In the genomic region with DNA sequence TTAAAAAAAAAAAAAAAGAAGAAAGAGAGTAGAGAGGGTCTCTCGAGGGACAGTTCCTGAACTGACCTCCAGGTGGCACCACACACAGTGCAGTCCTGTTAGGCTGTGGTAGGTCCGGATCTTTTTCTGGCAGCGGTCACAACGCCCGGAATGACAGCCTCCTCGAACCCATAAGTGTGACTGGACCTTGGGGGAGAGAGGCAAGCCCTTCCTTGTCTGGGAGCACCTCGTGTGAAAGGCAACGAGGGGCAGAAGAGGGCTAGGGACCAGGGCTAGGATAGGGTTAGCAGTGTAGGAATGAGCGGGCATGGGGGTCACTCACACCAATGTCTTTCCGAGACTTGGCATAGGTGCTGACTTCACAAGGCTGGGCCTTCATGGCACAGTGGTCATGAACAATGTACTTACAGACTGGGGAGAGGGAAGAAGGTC, we compare ENCODE assay signal across 8 mouse cellular contexts. TPM values are rescaled to one million over a fixed set of nuclear protein-coding genes. Genes with fewer than 3 reads are reported as not detected.
A peak's percentile ranks its signal among the peaks of the same experiment; 100 is the strongest.
DNase-seq lines count a peak whose midpoint lies in the region; ATAC-seq and TF ChIP-seq lines count a peak whose summit lies in the region.

No protein-coding gene starts in this region.

- H3K27me3 ChIP-seq in heart, embryonic 12.5 days (replicated peaks) = no peaks in the 10 kb centered on the region
- no peaks in the 10 kb centered on the region for H3K27me3 ChIP-seq in kidney, embryonic 16.5 days (ENCODE audit: insufficient read depth, low read length)
- H3K27me3 ChIP-seq in liver, postnatal 0 days (ENCODE audit: insufficient read depth, low read length) = no peaks in the 10 kb centered on the region
- no peaks in the 10 kb centered on the region for H3K27me3 ChIP-seq in neural tube, embryonic 13.5 days
- H3K27me3 ChIP-seq in testis, adult 2 months (ENCODE audit: control insufficient read depth, insufficient read depth, low read length) = no peaks in the 10 kb centered on the region

- TF ChIP-seq POLR2A in brain, embryonic 14.5 days (IDR thresholded peaks at IDR 0.05; ENCODE audit: borderline replicate concordance, extremely low read depth, insufficient read depth, insufficient read length, poor library complexity, severe bottlenecking) = no peak
- TF ChIP-seq POLR2A in testis, adult 2 months (IDR thresholded peaks at IDR 0.05; ENCODE audit: control insufficient read depth, low read depth, low read length) = no peak

- H3K9me3 ChIP-seq in heart, embryonic 12.5 days (replicated peaks) = peaks cover 4% of the 10 kb centered on the region; the same call in 1 of the 2 replicates
- no peaks in the 10 kb centered on the region; the same call in 1 of the 2 replicates for H3K9me3 ChIP-seq in kidney, embryonic 16.5 days (ENCODE audit: low read length)
- H3K9me3 ChIP-seq in liver, postnatal 0 days (ENCODE audit: low read length) = 0 out of 2 replicates have a peak, but pooled peaks cover 2% of the 10 kb centered on the region
- no peaks in the 10 kb centered on the region for H3K9me3 ChIP-seq in neural tube, embryonic 13.5 days

- H3K4me2 ChIP-seq in heart, embryonic 12.5 days = peak overlapping the region; percentile 38
- 0 out of 2 replicates have a peak overlapping the region, but pooled peaks have one; percentile 5 for H3K4me2 ChIP-seq in kidney, embryonic 16.5 days (replicated peaks; ENCODE audit: low read depth, low read length)
- no peak overlapping the region for H3K4me2 ChIP-seq in liver, postnatal 0 days (ENCODE audit: low read depth, low read length)
- 0 out of 2 replicates have a peak overlapping the region, but pooled peaks have one; percentile 18 for H3K4me2 ChIP-seq in neural tube, embryonic 13.5 days

- WGBS in heart, embryonic 12.5 days = 19% methylated on average over 10 of the region's 10 CpGs
- WGBS in kidney, embryonic 16.5 days = 16% methylated on average over 10 of the region's 10 CpGs
- 24% methylated on average over 10 of the region's 10 CpGs for WGBS in liver, postnatal 0 days (ENCODE audit: insufficient replicate concordance)
- WGBS in neural tube, embryonic 13.5 days = 30% methylated on average over 10 of the region's 10 CpGs

- no peaks in the 10 kb centered on the region for H3K4me1 ChIP-seq in heart, embryonic 12.5 days (replicated peaks)
- no peaks in the 10 kb centered on the region for H3K4me1 ChIP-seq in kidney, embryonic 16.5 days (ENCODE audit: insufficient read depth, low read length)
- no peaks in the 10 kb centered on the region for H3K4me1 ChIP-seq in liver, postnatal 0 days (ENCODE audit: insufficient read depth)
- no peaks in the 10 kb centered on the region for H3K4me1 ChIP-seq in neural tube, embryonic 13.5 days (replicated peaks)
- H3K4me1 ChIP-seq in testis, adult 2 months (ENCODE audit: control insufficient read depth, insufficient read depth, low read length) = no peaks in the 10 kb centered on the region

- H3K36me3 ChIP-seq in heart, embryonic 12.5 days = peaks cover 7% of the 10 kb centered on the region; the same call in 1 of the 2 replicates
- peaks cover 8% of the 10 kb centered on the region; the same call in 1 of the 2 replicates for H3K36me3 ChIP-seq in kidney, embryonic 16.5 days (ENCODE audit: insufficient read depth, low read length)
- peaks cover 10% of the 10 kb centered on the region; the same call in 1 of the 2 replicates for H3K36me3 ChIP-seq in liver, postnatal 0 days (replicated peaks; ENCODE audit: insufficient read depth, low read length)
- H3K36me3 ChIP-seq in neural tube, embryonic 13.5 days = 0 out of 2 replicates have a peak, but pooled peaks cover 8% of the 10 kb centered on the region
- peaks cover 4% of the 10 kb centered on the region; the same call in 1 of the 2 replicates for H3K36me3 ChIP-seq in testis, adult 2 months (ENCODE audit: control insufficient read depth, insufficient read depth, low read length)

- peak; percentile 71 for DNase-seq in brain, embryonic 14.5 days (ENCODE audit: low read depth)
- peak; percentile 77 for DNase-seq in liver, postnatal 0 days

- no peak for TF ChIP-seq EP300 in liver, postnatal 0 days (IDR thresholded peaks at IDR 0.05; ENCODE audit: low read depth)

- no peak overlapping the region for H3K9ac ChIP-seq in heart, embryonic 12.5 days
- peak overlapping the region; percentile 43 for H3K9ac ChIP-seq in kidney, embryonic 16.5 days (replicated peaks; ENCODE audit: low read length)
- no peak overlapping the region for H3K9ac ChIP-seq in liver, postnatal 0 days (replicated peaks)
- H3K9ac ChIP-seq in neural tube, embryonic 13.5 days = no peak overlapping the region

- peak; percentile 51 for ATAC-seq in CD4-positive, CD25-positive, alpha-beta regulatory T cell, adult 4 months
- ATAC-seq in erythroid progenitor cell, adult 5-6 weeks (replicated peaks; ENCODE audit: low FRiP score, poor library complexity, severe bottlenecking) = peak; percentile 74
- no peak for ATAC-seq in heart, embryonic 12.5 days (ENCODE audit: insufficient number of reproducible peaks, low FRiP score)
- peak; percentile 74 for ATAC-seq in kidney, embryonic 16.5 days (ENCODE audit: low FRiP score, low TSS enrichment)
- ATAC-seq in liver, postnatal 0 days = peak; percentile 60; the same call in 1 of the 2 replicates
- 0 out of 2 replicates have a peak, but pooled peaks have one; percentile 27 for ATAC-seq in neural tube, embryonic 13.5 days (ENCODE audit: low read depth)

- TF ChIP-seq CTCF in brain, embryonic 14.5 days (IDR thresholded peaks at IDR 0.05; ENCODE audit: borderline replicate concordance, extremely low read depth, insufficient read depth, insufficient read length) = peak; percentile 83
- peak; percentile 85 for TF ChIP-seq CTCF in liver, postnatal 0 days (IDR thresholded peaks at IDR 0.05; ENCODE audit: low read depth)
- peak; percentile 69; the same call in 1 of the 2 replicates for TF ChIP-seq CTCF in testis, adult 2 months (IDR thresholded peaks at IDR 0.05; ENCODE audit: control insufficient read depth, insufficient read depth, insufficient replicate concordance, low read depth, low read length)

- H3K4me3 ChIP-seq in heart, embryonic 12.5 days = no peak overlapping the region
- H3K4me3 ChIP-seq in kidney, embryonic 16.5 days (ENCODE audit: low read length) = no peak overlapping the region
- no peak overlapping the region for H3K4me3 ChIP-seq in liver, postnatal 0 days (ENCODE audit: low read depth, low read length)
- H3K4me3 ChIP-seq in neural tube, embryonic 13.5 days = no peak overlapping the region
- H3K4me3 ChIP-seq in testis, adult 2 months (ENCODE audit: control insufficient read depth, low read depth, low read length) = no peak overlapping the region

- H3K27ac ChIP-seq in heart, embryonic 12.5 days (ENCODE audit: poor library complexity, severe bottlenecking) = no peak overlapping the region
- no peak overlapping the region for H3K27ac ChIP-seq in kidney, embryonic 16.5 days (ENCODE audit: low read length)
- H3K27ac ChIP-seq in liver, postnatal 0 days (ENCODE audit: low read depth) = no peak overlapping the region
- no peak overlapping the region for H3K27ac ChIP-seq in neural tube, embryonic 13.5 days (replicated peaks)
- H3K27ac ChIP-seq in testis, adult 2 months (ENCODE audit: control insufficient read depth, insufficient read depth, low read depth, low read length) = no peak overlapping the region

RNA-seq across cellular contexts. Expression of a gene that starts 13.6 kb away (rescaled TPM):
- polyA plus RNA-seq in CD4-positive, CD25-positive, alpha-beta regulatory T cell, adult 4 months (2017; shearing (Covaris generic)) = 100 to 1,000 TPM; 322 to 370 TPM
- polyA plus RNA-seq in brain, embryonic 14.5 days (2012; rRNA removed) = 8.6 and 8.8 TPM in 2 replicates
- 9.6 and 16.2 TPM in 2 replicates for total RNA-seq in erythroid progenitor cell, adult 5-6 weeks (2015; ENCODE audit: low replicate concordance)
- total RNA-seq in erythroid progenitor cell, adult 5-6 weeks (2017; ENCODE audit: low replicate concordance) = 2.5 and 9.6 TPM in 2 replicates
- polyA plus RNA-seq in heart, embryonic 12.5 days (2016; fragmentation: Nextera tagmentation; extraction: Ambion mirVana) = 4.4 TPM in 2 replicates
- 6.8 and 7.8 TPM in 2 replicates for polyA plus RNA-seq in kidney, embryonic 16.5 days (2015; fragmentation: Nextera tagmentation; extraction: Ambion mirVana)
- 2.5 and 2.9 TPM in 2 replicates for polyA plus RNA-seq in liver, postnatal 0 days (2015; fragmentation: Nextera tagmentation; extraction: Ambion mirVana)
- polyA plus RNA-seq in neural tube, embryonic 13.5 days (2015; fragmentation: Nextera tagmentation; extraction: Ambion mirVana) = 7.8 and 8.2 TPM in 2 replicates
- polyA plus RNA-seq in testis, adult 2 months (2012; rRNA removed) = 124 TPM in 2 replicates

RNA-seq across cellular contexts. Expression of a gene that starts 16.7 kb away (rescaled TPM):
- 10 to 100 TPM; 58.0 to 86.6 TPM for polyA plus RNA-seq in CD4-positive, CD25-positive, alpha-beta regulatory T cell, adult 4 months (2017; shearing (Covaris generic))
- 58.2 and 65.4 TPM in 2 replicates for polyA plus RNA-seq in brain, embryonic 14.5 days (2012; rRNA removed)
- total RNA-seq in erythroid progenitor cell, adult 5-6 weeks (2015; ENCODE audit: low replicate concordance) = 13.8 and 19.5 TPM in 2 replicates
- 15.5 and 19.7 TPM in 2 replicates for total RNA-seq in erythroid progenitor cell, adult 5-6 weeks (2017; ENCODE audit: low replicate concordance)
- polyA plus RNA-seq in heart, embryonic 12.5 days (2016; fragmentation: Nextera tagmentation; extraction: Ambion mirVana) = 23.1 and 24.0 TPM in 2 replicates
- polyA plus RNA-seq in kidney, embryonic 16.5 days (2015; fragmentation: Nextera tagmentation; extraction: Ambion mirVana) = 40.0 and 40.3 TPM in 2 replicates
- polyA plus RNA-seq in liver, postnatal 0 days (2015; fragmentation: Nextera tagmentation; extraction: Ambion mirVana) = 14.9 and 17.8 TPM in 2 replicates
- 44.1 and 46.6 TPM in 2 replicates for polyA plus RNA-seq in neural tube, embryonic 13.5 days (2015; fragmentation: Nextera tagmentation; extraction: Ambion mirVana)
- 19.5 TPM in 2 replicates for polyA plus RNA-seq in testis, adult 2 months (2012; rRNA removed)

RNA-seq across cellular contexts. Expression of a gene that starts 26.2 kb away (rescaled TPM):
- 10 to 100 TPM; 19.7 to 23.2 TPM for polyA plus RNA-seq in CD4-positive, CD25-positive, alpha-beta regulatory T cell, adult 4 months (2017; shearing (Covaris generic))
- 22.5 and 42.4 TPM in 2 replicates for polyA plus RNA-seq in brain, embryonic 14.5 days (2012; rRNA removed)
- 111 and 124 TPM in 2 replicates for total RNA-seq in erythroid progenitor cell, adult 5-6 weeks (2015; ENCODE audit: low replicate concordance)
- 62.0 and 73.5 TPM in 2 replicates for total RNA-seq in erythroid progenitor cell, adult 5-6 weeks (2017; ENCODE audit: low replicate concordance)
- 106 and 109 TPM in 2 replicates for polyA plus RNA-seq in heart, embryonic 12.5 days (2016; fragmentation: Nextera tagmentation; extraction: Ambion mirVana)
- 100 and 105 TPM in 2 replicates for polyA plus RNA-seq in kidney, embryonic 16.5 days (2015; fragmentation: Nextera tagmentation; extraction: Ambion mirVana)
- polyA plus RNA-seq in liver, postnatal 0 days (2015; fragmentation: Nextera tagmentation; extraction: Ambion mirVana) = 29.8 and 34.7 TPM in 2 replicates
- polyA plus RNA-seq in neural tube, embryonic 13.5 days (2015; fragmentation: Nextera tagmentation; extraction: Ambion mirVana) = 23.3 and 29.1 TPM in 2 replicates
- polyA plus RNA-seq in testis, adult 2 months (2012; rRNA removed) = 53.1 and 61.0 TPM in 2 replicates

RNA-seq across cellular contexts. Expression of a gene that starts 27.0 kb away (rescaled TPM):
- polyA plus RNA-seq in CD4-positive, CD25-positive, alpha-beta regulatory T cell, adult 4 months (2017; shearing (Covaris generic)) = 1 to 10 TPM; 4.8 TPM
- 1.1 and 1.5 TPM in 2 replicates for polyA plus RNA-seq in brain, embryonic 14.5 days (2012; rRNA removed)
- not detected in 2 replicates for total RNA-seq in erythroid progenitor cell, adult 5-6 weeks (2015; ENCODE audit: low replicate concordance)
- total RNA-seq in erythroid progenitor cell, adult 5-6 weeks (2017; ENCODE audit: low replicate concordance) = 0.39 TPM in 1 of 2 replicates, not detected in the other
- polyA plus RNA-seq in heart, embryonic 12.5 days (2016; fragmentation: Nextera tagmentation; extraction: Ambion mirVana) = 0.99 and 1.0 TPM in 2 replicates
- 1.5 and 1.7 TPM in 2 replicates for polyA plus RNA-seq in kidney, embryonic 16.5 days (2015; fragmentation: Nextera tagmentation; extraction: Ambion mirVana)
- 0.46 and 0.69 TPM in 2 replicates for polyA plus RNA-seq in liver, postnatal 0 days (2015; fragmentation: Nextera tagmentation; extraction: Ambion mirVana)
- 0.50 and 1.0 TPM in 2 replicates for polyA plus RNA-seq in neural tube, embryonic 13.5 days (2015; fragmentation: Nextera tagmentation; extraction: Ambion mirVana)
- 24.6 and 27.7 TPM in 2 replicates for polyA plus RNA-seq in testis, adult 2 months (2012; rRNA removed)

RNA-seq across cellular contexts. Expression of a gene that starts 35.0 kb away (rescaled TPM):
- 100 to 1,000 TPM in 1 of 2 experiments, 10 to 100 TPM in 1; 69.1 to 111 TPM for polyA plus RNA-seq in CD4-positive, CD25-positive, alpha-beta regulatory T cell, adult 4 months (2017; shearing (Covaris generic))
- polyA plus RNA-seq in brain, embryonic 14.5 days (2012; rRNA removed) = 108 and 116 TPM in 2 replicates
- 30.6 and 54.1 TPM in 2 replicates for total RNA-seq in erythroid progenitor cell, adult 5-6 weeks (2015; ENCODE audit: low replicate concordance)
- total RNA-seq in erythroid progenitor cell, adult 5-6 weeks (2017; ENCODE audit: low replicate concordance) = 37.7 and 46.8 TPM in 2 replicates
- 71.3 and 72.9 TPM in 2 replicates for polyA plus RNA-seq in heart, embryonic 12.5 days (2016; fragmentation: Nextera tagmentation; extraction: Ambion mirVana)
- polyA plus RNA-seq in kidney, embryonic 16.5 days (2015; fragmentation: Nextera tagmentation; extraction: Ambion mirVana) = 84.4 and 86.0 TPM in 2 replicates
- polyA plus RNA-seq in liver, postnatal 0 days (2015; fragmentation: Nextera tagmentation; extraction: Ambion mirVana) = 23.0 and 26.2 TPM in 2 replicates
- polyA plus RNA-seq in neural tube, embryonic 13.5 days (2015; fragmentation: Nextera tagmentation; extraction: Ambion mirVana) = 103 and 104 TPM in 2 replicates
- 27.6 and 31.1 TPM in 2 replicates for polyA plus RNA-seq in testis, adult 2 months (2012; rRNA removed)

Comparison
In these comparisons a context has a peak if more than half of its experiments do, and no peak if none do; other contexts are left out.
1. RNA of a gene that starts 13.6 kb away (polyA plus RNA-seq): 322 to 370 TPM in CD4-positive, CD25-positive, alpha-beta regulatory T cell, adult 4 months and 124 TPM in testis, adult 2 months; 8.6 to 8.8 TPM in brain, embryonic 14.5 days, 7.8 to 8.2 TPM in neural tube, embryonic 13.5 days, 6.8 to 7.8 TPM in kidney, embryonic 16.5 days, 4.4 TPM in heart, embryonic 12.5 days and 2.5 to 2.9 TPM in liver, postnatal 0 days; every median in the first group is over 10 times any median in the second.
2. Peak in every context shown above with its lines, with median percentiles within 50 percentile points of each other: CTCF ChIP-seq.